Mouse (Mus musculus) left cerebral cortex, postnatal 25 days (tissue): Measurements from ENCODE around the gene Prom1. TPM values are rescaled to one million over a fixed set of nuclear protein-coding genes. Genes with fewer than 3 reads are reported as not detected.

Source experiments
- DNase-seq, 2 experiments: peaks; one replicate each; pipeline ENCODE4 v3.0.0; 2022; ENCODE audit warnings: low spot score in 2 of 2, mixed read lengths in 1 of 2
- intact Hi-C: fragments of 180-260 bp; cut with DNase I; formaldehyde crosslinking; loops from one replicate; pipeline ENCODE4 v1.15.1; 2025
- total RNA-seq, 2 experiments: library from RNA; stranded (reverse); gene quantifications; 2 replicates each; pipeline ENCODE4 v1.2.3; 2021

Prom1 gene
- total RNA-seq, 2 experiments from 2014 or later = 15.9 to 20.5 TPM

GRCm38 (mm10) chr5:43986212-43986611 lies 115.6 kb downstream of the Prom1 start:
- DNase-seq = peak in 1 of 2 experiments; percentile 73

GRCm38 (mm10) chr5:43982896-43983295 lies 118.9 kb downstream of the Prom1 start:
- intact Hi-C loops = no loop called here
- DNase-seq = peak in 1 of 2 experiments; percentile 3

More at GRCm38 (mm10) chr5:43986212-43986611, 115.6 kb downstream of the Prom1 start:
- intact Hi-C loops = loop anchor here (2.0 to 5.0 kb wide), 2 partner anchors 55 to 144 kb away; no protein-coding TSS in a partner anchor

- intact Hi-C loops = no loop called here
- DNase-seq = no peak
Observed at GRCm38 (mm10) chr5:43981620-43982019, 120.2 kb downstream of the Prom1 start, which contains the start of gene Fgfbp1. Gene Fgfbp1 (minus strand): TSS chr5:43981779.

DNA sequence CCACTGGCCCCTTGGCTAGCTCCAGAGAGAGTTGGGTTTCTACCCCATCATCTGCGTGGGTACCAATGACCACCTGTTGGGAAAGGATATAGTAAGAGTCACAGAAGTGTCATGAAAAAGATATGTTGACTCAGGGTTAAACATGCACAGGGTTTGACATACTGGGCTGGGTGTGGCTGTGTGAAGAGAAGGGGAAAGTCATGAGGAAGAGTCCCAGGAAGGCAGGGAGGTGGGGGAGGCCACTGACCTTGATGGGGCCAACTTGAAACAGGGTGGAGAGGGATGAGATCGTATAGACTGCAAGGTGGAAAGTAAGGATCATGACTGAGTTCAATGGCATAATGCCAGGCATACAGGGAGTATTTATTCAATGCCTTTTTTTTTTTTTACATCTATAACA lies 121.4 kb downstream of the Prom1 start:
- DNase-seq = no peak
- intact Hi-C loops = no loop called here

DNA sequence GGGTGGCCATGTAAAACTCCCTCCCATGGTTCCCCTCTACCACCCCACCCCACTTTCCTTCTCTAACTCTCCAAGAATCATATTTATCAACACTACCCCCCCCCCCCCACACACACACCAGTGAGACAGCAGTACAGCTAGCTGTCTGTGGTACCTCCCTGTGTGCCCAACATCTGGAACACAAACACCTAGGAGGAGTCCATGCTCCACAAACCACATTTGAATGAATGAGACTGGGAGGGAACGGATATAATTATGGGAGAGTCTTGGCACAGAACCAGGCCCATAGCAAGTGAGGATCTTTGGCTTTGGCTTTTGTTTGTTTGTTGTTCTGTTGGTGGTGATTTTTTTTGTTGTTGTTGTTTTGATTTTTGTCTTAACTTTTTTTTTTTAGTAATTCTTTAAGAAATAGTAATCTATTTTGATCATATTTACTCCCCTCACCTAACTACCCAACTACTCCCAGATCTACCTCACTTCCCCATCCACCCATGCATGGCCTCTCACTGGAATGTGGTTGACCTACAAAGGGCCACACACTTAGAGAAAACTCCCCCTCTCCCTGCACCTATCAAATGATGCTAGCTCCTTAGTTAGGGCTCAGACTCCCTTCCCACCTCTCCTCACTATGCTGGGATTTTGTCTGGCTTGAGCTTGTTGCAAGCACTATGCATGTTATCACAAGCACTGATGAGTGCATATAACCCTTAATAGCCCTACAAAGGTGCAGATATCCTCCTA lies 124.8 kb downstream of the Prom1 start:
- DNase-seq = no peak
- intact Hi-C loops = no loop called here

DNA sequence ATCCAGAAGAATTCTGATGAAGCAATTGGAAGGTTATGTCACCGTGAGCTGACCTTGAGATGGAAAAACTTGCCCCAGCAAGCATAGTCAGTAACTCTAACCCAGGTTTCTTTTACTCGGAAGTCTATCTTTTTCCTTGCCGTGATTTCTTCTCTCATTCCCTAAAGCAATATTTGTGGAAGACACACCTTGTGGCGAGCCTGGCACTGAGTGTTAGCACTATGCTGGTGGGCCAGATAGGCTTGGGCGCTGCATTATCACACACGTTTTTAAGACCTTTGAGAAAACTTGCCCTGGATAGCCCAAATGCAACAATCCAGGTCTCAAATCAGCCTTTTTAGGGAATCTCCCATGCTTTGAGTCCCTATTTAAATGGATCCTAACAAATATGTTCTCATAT lies 127.7 kb downstream of the Prom1 start:
- no peak for DNase-seq
- intact Hi-C loops = no loop called here

DNA sequence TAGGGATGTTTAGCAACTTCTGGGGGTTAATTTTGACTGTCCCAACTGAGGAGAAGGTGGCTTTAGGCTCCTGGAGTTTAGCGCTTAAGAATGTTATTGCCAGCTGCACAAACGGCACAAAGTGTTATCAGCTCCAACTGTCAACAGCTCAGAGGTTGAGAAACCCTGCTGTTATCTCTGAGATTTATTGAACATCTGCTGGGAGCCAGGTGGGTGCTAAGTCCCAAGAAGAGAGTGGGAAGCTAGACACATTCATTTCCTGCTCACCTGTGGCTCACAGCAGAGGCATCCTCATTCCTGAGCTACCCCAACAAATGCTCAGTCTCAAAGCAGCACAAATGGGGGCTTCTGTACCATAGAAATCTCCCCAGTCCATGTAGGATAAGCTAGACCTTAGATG lies 130.7 kb downstream of the Prom1 start:
- no peak for DNase-seq
- intact Hi-C loops = no loop called here

- DNase-seq = no peak
- intact Hi-C loops = no loop called here
Observed at GRCm38 (mm10) chr5:43970532-43970931, 131.3 kb downstream of the Prom1 start.

DNA sequence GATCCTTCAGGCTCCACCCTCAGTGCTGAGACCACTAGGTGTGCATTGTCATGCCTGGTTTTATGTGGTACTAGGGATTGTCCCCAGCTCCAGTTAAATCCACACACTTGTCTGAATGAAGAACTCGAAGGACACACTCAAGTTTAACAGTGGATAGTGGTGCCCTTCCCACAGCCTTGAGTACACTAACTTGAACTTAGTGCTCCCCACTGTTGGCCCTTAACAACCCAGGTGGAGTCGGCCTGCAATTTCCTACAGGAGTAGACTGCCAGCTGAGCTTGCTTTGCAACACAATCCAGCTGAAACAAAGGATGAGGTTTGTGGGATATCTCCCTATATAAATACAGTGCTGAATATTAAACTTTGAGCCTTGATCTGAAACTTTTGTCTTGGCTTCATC lies 133.2 kb downstream of the Prom1 start:
- no peak for DNase-seq
- intact Hi-C loops = no loop called here

DNA sequence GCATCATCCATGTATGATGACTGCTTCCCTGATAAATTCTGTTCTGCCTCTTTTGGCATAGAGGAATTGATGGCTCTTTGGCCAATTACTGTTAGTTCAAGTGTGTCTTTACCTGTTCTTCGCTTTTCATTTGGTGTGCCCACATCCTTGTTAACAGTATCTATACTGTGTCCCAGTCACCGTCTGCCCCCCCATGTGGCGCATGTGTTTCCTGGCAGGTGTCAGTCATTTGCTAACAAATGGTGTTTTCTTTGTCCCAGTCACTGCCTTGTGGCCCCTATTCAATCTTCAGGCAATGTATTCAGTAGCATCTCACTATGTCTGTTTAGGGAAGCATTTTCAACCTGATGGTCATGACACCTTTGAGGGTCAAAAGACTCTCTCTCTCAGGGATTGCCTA lies 140.8 kb downstream of the Prom1 start:
- intact Hi-C loops = no loop called here
- no peak for DNase-seq

GRCm38 (mm10) chr5:43959884-43960440 lies 141.9 kb downstream of the Prom1 start:
- no peak for DNase-seq
- intact Hi-C loops = no loop called here

- intact Hi-C loops = no loop called here
- DNase-seq = no peak
Observed at GRCm38 (mm10) chr5:43953241-43953640, 148.6 kb downstream of the Prom1 start.

GRCm38 (mm10) chr5:43948748-43949275 lies 153.0 kb downstream of the Prom1 start:
- intact Hi-C loops = no loop called here
- peak in 1 of 2 experiments; percentile 2 for DNase-seq

- intact Hi-C loops = no loop called here
- DNase-seq = peak; percentile 23 to 35
Observed at GRCm38 (mm10) chr5:43948111-43948743, 153.6 kb downstream of the Prom1 start.

GRCm38 (mm10) chr5:43947330-43947977 lies 154.4 kb downstream of the Prom1 start:
- intact Hi-C loops = no loop called here
- no peak for DNase-seq

Other genes with a start within 250 kb of the Prom1 start
- gene Cd38, start 233.5 kb downstream of the Prom1 start, total RNA-seq = 1 to 10 TPM; 2.1 to 2.5 TPM
- gene Gm7879, start 188.9 kb downstream of the Prom1 start, total RNA-seq = 10 to 100 TPM in 1 of 2 experiments, 1 to 10 TPM in 1; 6.8 to 11.1 TPM
- gene Fgfbp1, start 120.3 kb downstream of the Prom1 start, total RNA-seq = 1 to 10 TPM; 2.8 to 6.9 TPM
- gene Tapt1, start 124.6 kb upstream of the Prom1 start, total RNA-seq = 10 to 100 TPM; 49.4 to 49.7 TPM